Mouse (Mus musculus): ENCODE measurements around the gene Aplnr.

Gene Aplnr

GRCm38 (mm10) chr2:85137601-85138140, 1.6 kb downstream of the Aplnr start:
- no peak for DNase-seq (ENCODE audit: low read depth, low spot score)

- no peak for DNase-seq (ENCODE audit: low read depth, low spot score)
These were observed 2.1 kb downstream of the Aplnr start for GRCm38 (mm10) chr2:85138143-85138542.

GRCm38 (mm10) chr2:85139393-85139792, 3.4 kb downstream of the Aplnr start:
- DNase-seq (ENCODE audit: low read depth, low spot score): no peak

GRCm38 (mm10) chr2:85139846-85140245, 3.8 kb downstream of the Aplnr start:
- DNase-seq (ENCODE audit: low read depth, low spot score): no peak

- no peak for DNase-seq (ENCODE audit: low read depth, low spot score)
These were observed 4.8 kb downstream of the Aplnr start for GRCm38 (mm10) chr2:85140833-85141232.

- DNase-seq (ENCODE audit: low read depth, low spot score): no peak
These were observed 8.9 kb downstream of the Aplnr start for GRCm38 (mm10) chr2:85144908-85145307.

GRCm38 (mm10) chr2:85145346-85145745, 9.3 kb downstream of the Aplnr start:
- DNase-seq (ENCODE audit: low read depth, low spot score): no peak

GRCm38 (mm10) chr2:85147481-85147880, 11.5 kb downstream of the Aplnr start:
- no peak for DNase-seq (ENCODE audit: low read depth, low spot score)

- DNase-seq (ENCODE audit: low read depth, low spot score): no peak
These were observed 14.3 kb downstream of the Aplnr start for GRCm38 (mm10) chr2:85150373-85150772.

GRCm38 (mm10) chr2:85151233-85151632, 15.2 kb downstream of the Aplnr start:
- DNase-seq (ENCODE audit: low read depth, low spot score): no peak

- no peak for DNase-seq (ENCODE audit: low read depth, low spot score)
These were observed 19.3 kb downstream of the Aplnr start for GRCm38 (mm10) chr2:85155334-85155733.

- DNase-seq (ENCODE audit: low read depth, low spot score): no peak
These were observed 20.1 kb downstream of the Aplnr start for GRCm38 (mm10) chr2:85156136-85156535.

- no peak for DNase-seq (ENCODE audit: low read depth, low spot score)
These were observed 21.4 kb downstream of the Aplnr start for GRCm38 (mm10) chr2:85157382-85157781.

GRCm38 (mm10) chr2:85160901-85161637, 25.0 kb downstream of the Aplnr start:
- DNase-seq (ENCODE audit: low read depth, low spot score): no peak

GRCm38 (mm10) chr2:85161638-85162093, 25.6 kb downstream of the Aplnr start:
- no peak for DNase-seq (ENCODE audit: low read depth, low spot score)

- DNase-seq (ENCODE audit: low read depth, low spot score): no peak
These were observed 27.5 kb downstream of the Aplnr start for GRCm38 (mm10) chr2:85163311-85164047.

GRCm38 (mm10) chr2:85167624-85168023, 31.6 kb downstream of the Aplnr start:
- DNase-seq (ENCODE audit: low read depth, low spot score): no peak

GRCm38 (mm10) chr2:85168327-85168726, 32.3 kb downstream of the Aplnr start:
- no peak for DNase-seq (ENCODE audit: low read depth, low spot score)

GRCm38 (mm10) chr2:85172071-85172762, 36.2 kb downstream of the Aplnr start:
- no peak for DNase-seq (ENCODE audit: low read depth, low spot score)

- no peak for DNase-seq (ENCODE audit: low read depth, low spot score)
These were observed 36.7 kb downstream of the Aplnr start for GRCm38 (mm10) chr2:85172763-85173103.

GRCm38 (mm10) chr2:85173545-85173944, 37.5 kb downstream of the Aplnr start:
- no peak for DNase-seq (ENCODE audit: low read depth, low spot score)

GRCm38 (mm10) chr2:85178139-85178800, 42.2 kb downstream of the Aplnr start:
- no peak for DNase-seq (ENCODE audit: low read depth, low spot score)
